Mouse (Mus musculus): ENCODE results near the gene Agfg2.
"Not testable (repeated sequence)": the region's sequence is repeated elsewhere in the genome, so short reads cannot be mapped to it uniquely, and the experiment has no call there.

Gene Agfg2

DNA sequence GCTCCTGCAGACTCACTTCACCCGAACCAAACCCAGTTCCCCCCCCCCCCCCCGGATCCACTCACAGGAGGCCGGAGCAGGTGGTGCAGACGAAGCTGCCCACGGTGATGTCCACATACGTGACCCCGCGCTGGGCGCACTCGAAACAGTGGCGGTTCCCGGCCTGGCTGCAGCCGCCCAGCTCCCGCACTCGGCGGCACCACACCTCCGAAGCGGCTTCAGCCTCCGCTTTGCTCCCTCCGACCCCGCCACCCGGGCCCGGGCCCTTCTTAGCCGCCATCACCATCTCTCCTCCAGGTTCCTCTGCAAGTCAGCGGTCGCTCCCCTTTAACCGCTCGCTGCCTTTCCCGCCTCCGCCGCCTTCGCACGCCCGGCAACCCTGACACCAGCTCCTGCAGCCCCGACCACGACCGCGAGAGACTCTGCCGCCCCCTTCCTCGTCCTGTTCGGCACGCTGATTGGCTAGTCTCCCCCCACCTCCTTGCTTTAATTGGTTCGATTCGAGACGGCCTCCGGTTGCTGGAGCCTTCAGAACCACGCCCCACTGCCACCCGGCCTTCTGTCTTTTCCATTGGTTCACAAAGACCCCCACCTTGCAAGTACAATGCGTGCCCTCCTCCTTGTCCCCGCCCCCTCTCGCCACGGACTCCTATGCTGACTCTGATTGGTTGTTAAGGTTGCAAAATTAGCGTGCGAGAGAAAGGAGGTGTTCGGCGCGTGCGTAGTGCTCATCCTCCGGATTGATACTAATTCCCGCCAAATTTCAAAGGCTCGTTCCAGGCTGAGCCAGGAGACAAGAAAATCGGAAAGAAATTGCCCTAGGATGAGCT, at the start of gene Agfg2:
Gene Agfg2, minus strand, starts transcription at position 433 of the 830 bp plus-strand sequence.
- peak; percentile 100 for DNase-seq (ENCODE audit: inconsistent ontology term)

DNA sequence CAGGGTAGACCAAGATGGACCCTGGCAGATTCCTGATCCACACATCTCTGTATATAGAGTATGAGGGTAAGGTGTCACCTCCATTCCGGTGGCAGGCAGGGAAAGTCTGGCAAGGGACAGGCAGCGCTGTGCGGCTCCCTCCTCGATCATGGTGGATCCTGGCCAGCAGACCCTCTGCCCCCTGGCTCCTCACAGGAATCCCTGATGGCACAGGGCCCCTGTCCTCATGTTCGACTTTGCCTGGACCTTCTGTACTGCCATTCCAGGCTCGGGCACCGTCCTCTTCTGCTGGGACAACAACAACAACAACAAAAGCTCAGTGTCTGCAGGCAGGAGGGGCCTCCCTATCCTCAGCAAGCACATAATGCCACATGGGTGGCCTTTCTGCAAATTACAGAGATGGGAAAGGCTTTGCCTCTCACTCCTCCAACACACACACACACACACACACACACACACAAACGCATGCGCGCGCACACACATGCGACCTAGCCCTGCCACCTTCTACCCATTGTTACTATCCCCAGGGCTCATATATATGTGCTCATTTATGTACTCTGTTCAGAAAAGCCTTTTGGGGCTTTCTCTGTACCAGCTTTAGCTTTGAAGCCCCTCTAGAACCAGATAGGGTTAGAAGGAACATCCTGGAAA, 49.2 kb upstream of the Agfg2 start:
- DNase-seq (ENCODE audit: inconsistent ontology term): no peak

DNA sequence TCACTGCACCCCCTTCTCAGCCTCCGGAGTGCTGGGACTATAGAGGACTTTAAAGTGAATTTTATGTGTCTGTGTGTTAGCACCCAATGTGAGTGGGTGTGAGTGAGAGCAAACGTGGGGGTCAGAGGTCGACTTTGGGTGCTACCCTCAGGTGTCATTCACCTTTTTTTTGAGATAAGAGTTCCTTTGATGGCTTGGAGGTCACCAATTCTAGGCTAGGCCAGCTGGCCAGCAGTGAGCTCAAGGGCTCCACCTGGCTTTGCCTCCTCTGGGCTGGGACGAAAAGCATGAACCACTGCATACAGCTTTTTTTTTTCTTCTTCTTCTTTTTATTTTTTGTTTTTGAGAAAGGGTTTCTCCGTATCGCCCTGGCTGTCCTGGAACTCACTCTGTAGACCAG, 42.2 kb upstream of the Agfg2 start:
- DNase-seq (ENCODE audit: inconsistent ontology term): no peak

DNA sequence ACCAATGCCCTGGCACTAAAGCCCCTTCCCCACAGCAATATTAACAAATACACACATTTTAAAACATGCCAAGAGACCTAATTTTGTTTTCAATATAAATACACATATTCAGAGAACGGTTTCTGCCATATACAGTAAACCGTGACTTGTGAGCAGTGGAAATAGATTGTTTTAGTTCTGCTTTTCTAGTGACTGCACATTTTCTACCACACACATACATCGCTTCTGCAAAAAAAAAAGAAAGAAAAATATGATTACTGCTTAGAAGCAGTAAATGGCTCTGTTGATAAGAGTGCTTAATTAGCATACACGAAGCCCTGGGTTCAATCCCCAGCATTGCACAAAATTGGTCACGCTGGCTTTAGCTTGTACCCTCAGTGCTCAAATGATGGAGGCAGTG, 39.3 kb upstream of the Agfg2 start:
- no peak for DNase-seq (ENCODE audit: inconsistent ontology term)

DNA sequence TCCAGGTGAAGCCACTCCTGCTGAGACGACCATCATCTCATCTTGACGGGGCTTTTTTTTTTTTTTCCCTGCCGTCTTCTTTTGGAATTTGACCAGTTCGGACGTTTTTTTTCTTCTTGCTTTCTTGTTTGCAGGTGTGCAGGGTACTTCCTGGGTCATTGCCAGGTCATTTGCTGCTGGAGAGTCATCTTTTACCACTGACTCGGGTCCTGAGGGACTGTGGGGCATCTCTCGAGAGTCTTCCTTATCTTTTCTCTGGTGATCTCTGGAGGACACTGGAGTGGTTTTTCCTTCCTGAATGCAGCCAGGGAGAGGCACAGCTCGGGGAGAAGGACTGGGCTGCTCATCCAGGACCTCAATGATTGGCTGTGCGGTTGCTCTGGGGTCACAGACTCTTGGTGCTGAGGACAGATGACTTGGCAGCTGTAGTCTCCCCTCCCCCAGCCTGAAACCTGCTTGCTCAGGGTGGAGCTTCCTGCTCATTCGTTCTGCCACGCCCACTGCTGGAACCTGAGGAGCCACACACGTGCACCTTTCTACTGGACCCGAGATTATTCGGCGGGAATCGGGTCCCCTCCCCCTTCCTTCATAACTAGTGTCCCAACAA, 36.1 kb upstream of the Agfg2 start:
- not testable (repeated sequence) for DNase-seq (ENCODE audit: inconsistent ontology term)

DNA sequence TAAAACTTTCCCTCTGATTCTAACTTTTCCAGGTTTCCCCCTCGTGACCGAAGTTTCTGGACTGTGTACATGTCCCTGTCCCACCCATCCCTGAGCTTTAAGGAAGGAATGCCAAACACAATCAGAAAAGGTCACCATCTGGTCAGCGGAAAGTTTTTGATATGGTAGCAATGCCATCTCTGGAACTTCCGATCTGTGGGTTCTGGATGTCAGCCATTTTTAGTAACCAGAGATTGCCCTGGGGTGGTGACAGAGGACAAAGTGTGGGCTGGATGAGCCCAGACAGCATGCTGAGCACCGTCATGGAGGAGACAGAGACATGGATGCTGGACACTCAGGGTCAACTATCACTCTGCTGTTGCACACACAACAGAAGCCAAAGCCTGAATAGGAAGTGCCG, 34.6 kb upstream of the Agfg2 start:
- peak; percentile 36 for DNase-seq (ENCODE audit: inconsistent ontology term)

DNA sequence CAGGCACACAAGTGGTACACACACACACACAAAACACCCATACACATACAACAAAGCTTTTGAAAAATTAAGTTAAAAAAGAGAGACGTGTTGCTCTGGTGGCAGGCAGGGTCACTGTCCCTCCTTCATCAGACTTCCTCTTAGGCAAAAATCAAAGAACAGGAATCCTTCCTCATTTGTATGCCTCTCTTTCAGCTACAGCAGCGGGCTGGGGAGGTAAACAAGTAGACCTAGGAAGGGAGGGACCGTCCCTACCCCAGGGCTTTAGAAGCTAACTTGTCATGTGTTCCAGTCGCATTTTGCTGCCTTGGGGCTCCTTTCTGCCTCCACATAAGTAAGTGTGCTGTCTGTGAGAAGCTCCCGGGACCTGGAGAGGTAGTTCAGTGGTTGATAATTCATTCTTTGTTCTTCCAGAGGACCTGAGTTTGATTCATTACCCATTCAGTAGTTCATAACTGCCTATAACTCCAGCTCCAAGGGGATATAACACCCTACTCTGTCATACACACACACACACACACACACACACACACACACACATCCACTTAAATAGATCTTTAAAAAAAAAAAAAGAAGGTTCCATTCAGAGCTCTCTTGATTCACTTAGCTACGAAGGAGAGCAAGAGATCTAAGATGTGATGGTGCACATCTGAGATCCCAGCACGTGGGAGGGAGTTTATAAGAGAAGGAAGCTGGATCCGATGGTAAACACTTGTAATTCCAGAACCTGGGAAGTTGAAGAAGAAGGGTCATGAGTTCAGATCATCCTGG, 33.7 kb upstream of the Agfg2 start:
- no peak for DNase-seq (ENCODE audit: inconsistent ontology term)

DNA sequence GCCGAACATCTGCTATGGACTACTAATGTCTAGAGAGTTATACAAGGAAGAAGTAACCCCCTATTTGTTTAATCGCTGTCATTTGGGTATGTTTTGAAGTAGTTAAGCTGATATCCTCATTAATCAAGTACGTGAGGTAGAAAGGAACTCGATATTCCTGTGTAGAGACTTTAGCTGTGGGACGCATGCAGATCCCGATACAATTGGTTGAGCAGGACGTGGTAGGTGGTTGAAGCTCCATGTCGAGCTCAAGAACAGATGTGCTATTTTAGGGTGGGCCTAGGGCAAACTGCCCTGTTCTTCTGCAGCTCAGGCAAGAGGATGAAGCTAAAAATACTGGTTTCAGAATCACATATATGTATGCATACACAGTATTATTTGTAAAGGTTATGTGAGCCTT, 31.2 kb upstream of the Agfg2 start:
- DNase-seq (ENCODE audit: inconsistent ontology term): no peak

DNA sequence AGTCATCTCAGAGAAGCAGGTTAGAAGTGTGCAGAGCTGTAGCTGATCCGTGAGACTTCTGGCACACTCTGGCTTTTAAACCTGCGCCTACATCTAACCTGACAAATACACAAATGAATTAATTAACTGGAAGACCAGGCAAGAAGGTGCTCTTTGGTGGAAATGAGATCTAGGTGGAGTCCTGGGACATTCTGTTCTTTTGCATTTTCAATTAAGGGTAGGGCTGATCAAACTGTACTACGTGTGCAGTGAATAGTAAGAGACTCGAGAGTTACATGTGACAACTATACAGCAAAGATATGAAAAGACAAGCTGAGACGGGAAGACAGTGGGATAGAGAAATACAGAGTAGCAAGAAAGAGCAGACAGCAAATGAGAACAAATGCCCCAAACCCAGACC, 28.9 kb upstream of the Agfg2 start:
- no peak for DNase-seq (ENCODE audit: inconsistent ontology term)

DNA sequence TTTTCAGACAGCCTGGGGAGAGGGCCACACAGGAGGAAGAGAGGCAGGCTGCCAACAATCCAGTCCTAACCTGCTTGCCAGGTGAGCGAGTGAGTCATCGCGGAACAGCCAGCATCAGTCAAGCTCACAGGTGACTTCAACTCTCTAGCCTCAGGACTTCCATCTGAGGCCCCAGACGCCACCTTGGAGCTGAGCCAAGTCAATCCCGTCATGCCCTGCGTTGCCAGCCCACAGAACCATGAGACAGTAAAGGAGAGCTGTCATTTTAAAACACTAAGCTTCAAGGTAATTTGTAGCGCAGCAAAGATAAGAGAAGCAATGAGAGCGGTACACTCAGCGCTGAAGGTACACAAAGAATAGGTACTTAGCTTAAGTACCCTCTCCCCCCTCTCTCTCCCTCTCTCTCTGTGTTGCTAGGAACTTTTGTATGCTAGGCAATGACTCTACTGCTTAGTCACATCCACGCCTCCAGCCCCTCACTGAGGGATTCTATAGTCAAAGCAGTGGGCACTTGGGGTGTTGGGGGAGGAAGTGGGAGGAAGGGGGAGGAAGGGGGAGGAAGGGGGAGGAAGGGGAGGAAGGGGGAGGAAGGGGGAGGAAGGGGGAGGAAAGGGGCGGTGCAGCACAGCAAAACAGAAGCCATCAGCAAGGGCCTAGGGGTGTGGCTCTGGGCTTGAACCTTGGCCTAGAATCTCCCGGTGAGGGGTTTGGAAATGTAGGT, 22.5 kb upstream of the Agfg2 start:
- no peak for DNase-seq (ENCODE audit: inconsistent ontology term)

DNA sequence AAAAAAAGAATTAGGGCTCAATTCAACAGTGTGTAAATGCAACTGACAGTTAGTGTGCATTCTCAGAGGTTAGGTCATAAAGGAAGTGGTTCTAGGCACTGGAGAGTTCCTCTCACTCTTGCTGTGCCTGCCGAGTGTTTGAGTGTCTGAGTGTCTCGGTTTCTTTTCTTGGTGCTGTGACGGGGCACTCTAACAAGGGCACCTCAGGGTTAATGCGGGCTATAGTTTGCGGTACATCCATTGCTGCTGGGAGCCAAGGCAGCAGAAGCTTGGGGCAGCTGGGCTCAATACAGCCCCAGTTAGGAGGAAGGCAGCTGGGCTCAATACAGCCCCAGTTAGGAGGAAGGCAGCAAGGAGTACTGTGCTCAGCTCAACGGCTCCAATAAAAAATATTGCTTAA, 20.7 kb upstream of the Agfg2 start:
- no peak for DNase-seq (ENCODE audit: inconsistent ontology term)

DNA sequence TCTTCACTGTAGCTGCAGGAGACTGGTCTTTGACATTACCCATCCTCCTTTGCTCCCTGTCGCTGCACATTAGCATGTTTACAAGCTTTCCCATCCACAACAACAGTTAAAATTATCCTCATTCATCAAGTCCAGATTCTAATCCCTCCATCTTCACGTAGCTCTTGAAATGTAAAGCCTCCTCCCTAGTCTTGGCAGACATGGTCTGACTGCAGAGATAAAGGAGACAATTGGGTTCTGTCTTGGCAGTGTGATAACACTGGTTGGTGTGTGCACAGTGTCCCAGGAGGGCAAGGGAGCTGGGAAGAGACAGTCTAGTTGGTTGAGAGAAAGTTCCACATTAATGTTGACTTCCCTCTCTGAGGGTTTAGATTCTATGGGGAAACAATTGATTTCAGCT, 15.3 kb upstream of the Agfg2 start:
- no peak for DNase-seq (ENCODE audit: inconsistent ontology term)

DNA sequence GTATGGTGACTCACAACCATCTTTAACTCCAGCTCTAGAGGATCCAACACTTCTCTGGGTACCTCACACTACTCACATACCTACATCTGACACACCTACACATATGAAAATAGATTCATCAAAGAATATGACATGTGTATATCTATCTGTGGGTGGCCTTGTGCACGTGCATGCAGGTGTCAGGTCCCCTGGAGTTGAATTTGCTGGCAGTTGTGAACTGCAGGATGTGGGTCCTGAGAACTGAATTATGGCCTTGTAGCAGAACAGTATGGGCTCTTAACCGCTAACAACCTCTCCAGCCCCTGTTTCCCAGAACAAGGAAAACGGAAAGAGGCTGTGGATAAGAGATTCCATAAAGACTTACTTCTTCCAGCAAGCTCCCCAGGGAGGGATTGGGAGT, 14.6 kb upstream of the Agfg2 start:
- no peak for DNase-seq (ENCODE audit: inconsistent ontology term)

DNA sequence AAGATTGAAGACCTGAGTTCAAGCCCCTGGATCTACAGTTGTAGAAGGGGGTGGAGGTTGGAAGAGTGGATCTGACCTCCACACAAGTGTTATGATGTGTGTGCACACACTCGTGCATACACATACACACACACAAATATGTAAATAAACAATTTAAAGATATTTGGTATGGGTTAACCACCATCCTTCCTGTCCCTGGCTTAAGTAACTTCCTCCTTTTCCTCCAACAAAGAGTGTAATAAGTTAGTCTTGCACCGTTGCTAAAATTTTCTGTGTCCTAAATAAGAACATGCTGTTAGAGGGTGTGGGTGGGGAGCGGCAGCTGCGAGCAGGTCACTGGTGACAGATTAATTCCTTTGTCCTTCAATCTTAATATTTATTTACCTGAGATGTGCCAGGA, 11.4 kb upstream of the Agfg2 start:
- DNase-seq (ENCODE audit: inconsistent ontology term): no peak

DNA sequence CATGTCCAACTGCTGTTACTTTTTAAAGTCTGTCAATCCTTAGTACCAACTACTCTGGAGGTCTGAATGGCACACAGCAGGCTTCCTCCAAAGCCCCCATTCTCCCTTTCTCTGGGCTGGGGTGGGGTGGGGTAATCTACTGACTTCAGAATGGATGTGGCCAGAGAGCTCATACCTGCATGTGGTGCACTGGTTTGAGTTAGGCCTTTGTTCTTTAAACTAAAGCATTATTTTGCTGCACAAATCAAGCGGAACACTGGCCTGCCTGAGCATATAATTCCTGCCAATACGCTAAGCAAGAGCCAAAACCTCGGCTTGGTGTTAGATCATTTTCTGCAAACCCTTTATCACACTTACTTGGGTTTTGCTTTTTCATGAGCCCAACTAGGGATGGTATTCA, 10.3 kb upstream of the Agfg2 start:
- DNase-seq (ENCODE audit: inconsistent ontology term): peak; percentile 69

DNA sequence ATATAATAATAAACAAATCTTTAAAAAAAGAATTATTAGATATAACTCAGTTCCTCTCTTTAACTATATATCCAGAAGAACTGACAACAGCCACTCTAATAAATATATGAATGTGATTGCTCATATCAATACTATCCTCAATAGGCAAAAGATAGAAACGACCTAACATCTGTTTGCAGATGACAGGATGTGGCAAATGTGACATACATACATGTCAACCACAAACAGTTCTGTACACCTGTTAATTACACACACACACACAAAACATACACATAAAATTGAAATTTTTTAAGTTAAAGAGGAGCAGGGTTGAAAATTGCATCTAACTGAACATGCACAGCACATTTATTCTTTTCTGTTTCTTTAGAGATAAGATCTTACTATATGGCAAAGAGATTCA, 7.4 kb upstream of the Agfg2 start:
- no peak for DNase-seq (ENCODE audit: inconsistent ontology term)

DNA sequence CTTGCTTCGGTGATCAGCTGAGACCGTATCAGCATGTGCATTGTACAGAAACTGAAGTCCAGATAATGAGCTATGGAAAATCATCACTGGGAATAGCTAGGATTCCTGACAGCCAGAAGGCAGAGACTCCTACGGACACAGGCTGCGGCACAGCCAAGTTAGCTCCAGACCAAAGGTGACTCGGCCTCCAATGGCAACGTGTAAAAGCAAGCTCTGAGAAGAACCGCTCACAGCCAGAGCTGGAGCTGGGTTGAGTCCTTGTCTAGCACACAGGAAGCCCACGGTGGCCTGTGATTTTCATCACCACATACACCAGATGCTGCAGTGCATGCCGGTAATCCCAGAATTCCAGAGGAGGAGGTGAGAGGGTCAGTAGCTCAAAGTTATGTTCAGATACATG, 6.0 kb upstream of the Agfg2 start:
- peak; percentile 8 for DNase-seq (ENCODE audit: inconsistent ontology term)

DNA sequence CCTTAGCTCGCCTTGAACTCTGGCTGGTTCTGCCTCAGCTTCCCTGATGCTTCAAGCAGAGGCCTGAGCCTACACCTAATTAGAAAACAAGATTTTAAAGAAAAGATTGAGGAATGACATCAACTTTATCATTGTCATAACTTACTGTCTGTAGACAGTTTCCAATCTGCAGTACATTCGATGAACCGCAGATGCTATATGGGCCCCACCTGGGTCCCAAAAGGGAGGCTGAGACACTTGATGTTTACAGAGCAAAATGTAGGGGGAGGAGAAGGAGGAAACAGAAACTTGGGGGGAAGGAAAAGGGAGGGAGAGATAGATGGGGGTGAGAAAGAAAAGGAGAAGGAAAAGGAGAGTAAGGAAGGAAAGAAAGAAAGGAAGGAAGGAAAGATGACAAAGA, 5.4 kb upstream of the Agfg2 start:
- no peak for DNase-seq (ENCODE audit: inconsistent ontology term)

DNA sequence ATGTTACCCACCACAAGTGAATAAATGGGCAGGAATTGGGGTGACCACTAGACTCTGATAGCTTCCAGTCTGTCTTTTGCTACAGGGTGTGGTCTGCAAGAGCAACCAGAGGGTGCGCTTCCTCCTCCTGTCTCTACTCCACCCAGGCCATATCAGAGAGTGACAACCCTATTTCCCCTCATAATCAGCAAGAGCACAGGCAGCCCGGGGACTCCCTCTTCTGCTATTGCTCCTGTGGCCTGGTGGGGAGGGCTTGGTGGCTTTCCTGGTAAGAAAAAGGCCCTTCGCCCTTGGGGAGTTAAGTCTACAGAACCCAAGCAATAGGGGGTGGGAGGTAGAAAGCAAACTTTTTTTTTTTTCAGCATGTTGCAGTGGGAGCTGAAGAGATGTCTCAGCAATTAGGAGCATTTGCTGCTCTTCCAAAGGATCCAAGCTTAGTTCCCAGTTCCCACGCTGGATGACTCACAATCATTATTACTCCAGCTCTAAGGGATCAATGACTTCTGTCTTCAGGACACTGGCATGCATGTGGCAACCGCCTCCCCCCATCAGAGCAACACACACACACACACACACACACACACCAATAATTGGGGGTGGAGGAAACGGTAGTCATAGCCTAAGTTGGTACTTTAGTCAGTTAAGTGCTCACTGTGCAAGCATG, 1.7 kb upstream of the Agfg2 start:
- DNase-seq (ENCODE audit: inconsistent ontology term): no peak

DNA sequence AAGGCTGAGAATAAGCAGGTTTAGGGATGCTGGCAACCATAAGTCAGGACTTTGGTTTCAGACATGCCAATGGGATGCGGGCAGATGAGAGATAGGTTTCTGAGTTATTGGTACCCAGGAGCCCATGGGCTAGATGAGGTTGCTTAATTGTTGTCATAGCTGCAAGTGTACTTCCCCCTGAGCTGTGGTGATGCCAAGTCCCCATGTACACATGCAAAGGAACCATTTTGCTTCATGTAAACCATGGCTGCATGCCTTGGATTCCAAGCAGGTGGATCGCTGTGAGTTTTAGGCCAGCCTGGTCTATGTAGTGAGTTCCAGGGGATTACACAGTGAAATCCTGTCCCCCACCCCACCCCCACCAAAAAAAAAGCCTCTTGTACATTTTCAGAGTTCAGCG, 1.1 kb upstream of the Agfg2 start:
- no peak for DNase-seq (ENCODE audit: inconsistent ontology term)
